Mouse (Mus musculus): ENCODE data around the gene Tbc1d22b. TPM values are rescaled to one million over a fixed set of nuclear protein-coding genes. Genes with fewer than 3 reads are reported as not detected.
A peak's percentile ranks its signal among the peaks of the same experiment; 100 is the strongest.

Gene Tbc1d22b
- polyA plus RNA-seq, 1 experiment from 2014 or later = 19.9 TPM

DNA sequence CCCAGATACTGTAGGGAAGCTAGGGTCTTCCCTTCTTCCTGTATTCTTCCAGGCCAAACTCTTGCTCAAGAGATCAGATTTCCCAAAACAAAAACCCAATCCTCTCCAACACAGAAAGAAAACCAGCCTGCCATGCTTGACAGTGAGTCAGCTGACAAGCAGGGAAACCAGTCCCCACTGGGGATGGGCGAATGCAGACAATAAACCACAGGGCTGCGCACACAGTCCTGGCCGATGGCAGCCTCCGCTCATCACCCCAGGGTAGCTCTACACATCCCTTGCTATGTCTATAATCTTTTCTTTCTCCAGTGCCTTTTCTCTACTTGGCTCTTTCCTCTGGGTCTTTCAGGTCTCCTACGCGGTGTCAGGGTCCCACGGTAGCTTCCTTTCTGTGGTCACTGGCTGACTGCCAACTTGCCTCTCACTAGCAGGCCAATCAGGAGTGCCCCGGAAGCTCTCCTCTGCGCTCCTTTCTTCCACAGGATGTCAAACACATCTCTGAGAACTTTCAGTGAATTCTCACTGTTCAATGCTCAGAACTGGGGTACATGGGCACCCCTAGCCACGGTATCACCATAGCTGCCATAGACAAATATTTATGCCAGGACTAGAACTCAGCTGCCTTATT, 17.7 kb upstream of the Tbc1d22b start:
- Histone ChIP-seq H3K4me2 (ENCODE audit: low read depth) (no peak overlapping the region), H3K4me1 (ENCODE audit: control insufficient read depth, insufficient read depth, low read length) (no peaks in the 10 kb centered on the region), H3K9me3 (ENCODE audit: control insufficient read depth, low read length) (no peaks in the 10 kb centered on the region), H3K27ac (ENCODE audit: low read depth, low read length) (no peak overlapping the region), H3K27me3 (ENCODE audit: control insufficient read depth, insufficient read depth, low read length) (no peaks in the 10 kb centered on the region), H3K9ac (ENCODE audit: low read length) (no peak overlapping the region), H3K4me3 (ENCODE audit: low read depth, low read length) (no peak overlapping the region), H3K36me3 (ENCODE audit: control insufficient read depth, insufficient read depth, low read length) (no peaks in the 10 kb centered on the region)
- no peak for ATAC-seq (ENCODE audit: insufficient read depth, low FRiP score, low TSS enrichment)
- WGBS = 86% methylated on average over 10 of the region's 10 CpGs
- no peak for DNase-seq (ENCODE audit: low spot score)

DNA sequence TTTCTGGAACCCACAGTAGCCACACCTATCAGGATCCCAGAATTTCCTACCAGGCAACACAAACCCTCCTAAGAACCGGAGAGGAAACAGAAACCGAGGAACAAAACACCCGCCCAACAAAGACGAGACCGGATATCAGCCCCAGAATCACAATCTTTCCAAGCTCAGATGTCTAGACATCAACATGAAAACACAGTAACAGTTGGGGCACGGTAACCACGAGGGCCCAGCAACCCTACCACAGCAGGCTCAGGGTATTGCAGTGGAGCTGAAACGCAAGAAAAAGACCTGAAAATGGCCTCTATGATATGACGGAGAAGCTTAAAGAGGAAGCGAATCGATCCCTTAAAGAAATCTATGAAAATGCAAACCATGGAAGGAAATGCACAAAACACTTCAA, 15.7 kb upstream of the Tbc1d22b start:
- ATAC-seq (ENCODE audit: insufficient read depth, low FRiP score, low TSS enrichment) (no peak), DNase-seq (ENCODE audit: low spot score) (no peak)
- Histone ChIP-seq H3K4me1 (ENCODE audit: control insufficient read depth, insufficient read depth, low read length) (no peaks in the 10 kb centered on the region), H3K36me3 (ENCODE audit: control insufficient read depth, insufficient read depth, low read length) (no peaks in the 10 kb centered on the region), H3K27ac (ENCODE audit: low read depth, low read length) (no peak overlapping the region), H3K4me2 (ENCODE audit: low read depth) (no peak overlapping the region), H3K9ac (ENCODE audit: low read length) (no peak overlapping the region), H3K27me3 (ENCODE audit: control insufficient read depth, insufficient read depth, low read length) (no peaks in the 10 kb centered on the region), H3K4me3 (ENCODE audit: low read depth, low read length) (no peak overlapping the region), H3K9me3 (ENCODE audit: control insufficient read depth, low read length) (no peaks in the 10 kb centered on the region)
- WGBS = 95% methylated on average over 11 of the region's 11 CpGs

DNA sequence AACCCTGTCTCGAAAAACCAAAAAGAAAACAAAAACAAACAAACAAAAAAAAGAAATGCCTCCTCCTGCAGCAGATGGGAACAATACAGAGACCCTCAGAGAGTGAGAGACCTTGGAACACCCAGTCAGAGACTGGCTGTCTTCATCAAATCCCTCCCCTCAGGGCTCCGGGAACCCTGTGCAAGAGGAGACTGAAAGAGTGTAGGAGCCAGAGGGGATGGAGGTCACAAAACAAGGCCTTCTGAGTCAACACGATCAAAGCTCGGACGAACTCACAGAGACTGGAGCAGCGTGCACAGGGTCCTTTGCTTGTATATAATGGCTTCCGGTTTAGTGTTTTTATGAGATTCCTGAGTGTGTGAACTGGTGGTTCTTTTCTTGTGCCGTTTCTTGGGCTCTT, 9.2 kb upstream of the Tbc1d22b start:
- H3K27ac ChIP-seq (ENCODE audit: low read depth, low read length) = no peak overlapping the region
- ATAC-seq (ENCODE audit: insufficient read depth, low FRiP score, low TSS enrichment) = no peak
- no peaks in the 10 kb centered on the region for H3K27me3 ChIP-seq (ENCODE audit: control insufficient read depth, insufficient read depth, low read length)
- H3K9me3 ChIP-seq (ENCODE audit: control insufficient read depth, low read length) = no peaks in the 10 kb centered on the region
- no peak overlapping the region for H3K4me2 ChIP-seq (ENCODE audit: low read depth)
- no peak overlapping the region for H3K9ac ChIP-seq (ENCODE audit: low read length)
- no peaks in the 10 kb centered on the region for H3K4me1 ChIP-seq (ENCODE audit: control insufficient read depth, insufficient read depth, low read length)
- H3K4me3 ChIP-seq (ENCODE audit: low read depth, low read length) = no peak overlapping the region
- WGBS = 80% methylated on average over 8 of the region's 8 CpGs
- no peak for DNase-seq (ENCODE audit: low spot score)
- no peaks in the 10 kb centered on the region for H3K36me3 ChIP-seq (ENCODE audit: control insufficient read depth, insufficient read depth, low read length)

DNA sequence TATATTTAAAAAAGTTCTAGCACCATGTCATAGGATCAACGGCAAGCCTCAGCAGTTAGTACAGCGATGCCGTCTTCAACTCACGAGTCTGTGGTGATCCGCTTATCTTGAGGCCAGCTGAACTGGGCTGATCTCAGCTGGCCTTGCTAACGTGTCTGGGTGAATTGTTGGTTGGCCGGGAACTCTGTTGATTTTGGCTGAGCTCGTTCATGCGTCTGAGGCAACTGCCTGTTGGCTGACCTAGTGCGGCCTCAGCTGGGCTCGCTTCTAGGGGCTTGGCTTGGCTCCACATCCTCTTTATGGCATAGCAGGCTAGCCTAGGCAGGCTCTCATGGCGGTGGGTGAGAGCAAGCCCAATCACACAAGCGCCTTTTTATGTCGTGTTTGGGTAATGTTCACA, 8.2 kb upstream of the Tbc1d22b start:
- no peak for ATAC-seq (ENCODE audit: insufficient read depth, low FRiP score, low TSS enrichment)
- Histone ChIP-seq H3K4me3 (ENCODE audit: low read depth, low read length) (no peak overlapping the region), H3K4me2 (ENCODE audit: low read depth) (no peak overlapping the region), H3K36me3 (ENCODE audit: control insufficient read depth, insufficient read depth, low read length) (no peaks in the 10 kb centered on the region), H3K27ac (ENCODE audit: low read depth, low read length) (no peak overlapping the region), H3K9me3 (ENCODE audit: control insufficient read depth, low read length) (no peaks in the 10 kb centered on the region), H3K9ac (ENCODE audit: low read length) (no peak overlapping the region), H3K4me1 (ENCODE audit: control insufficient read depth, insufficient read depth, low read length) (no peaks in the 10 kb centered on the region), H3K27me3 (ENCODE audit: control insufficient read depth, insufficient read depth, low read length) (no peaks in the 10 kb centered on the region)
- no peak for DNase-seq (ENCODE audit: low spot score)
- WGBS = 81% methylated on average over 14 of the region's 14 CpGs

DNA sequence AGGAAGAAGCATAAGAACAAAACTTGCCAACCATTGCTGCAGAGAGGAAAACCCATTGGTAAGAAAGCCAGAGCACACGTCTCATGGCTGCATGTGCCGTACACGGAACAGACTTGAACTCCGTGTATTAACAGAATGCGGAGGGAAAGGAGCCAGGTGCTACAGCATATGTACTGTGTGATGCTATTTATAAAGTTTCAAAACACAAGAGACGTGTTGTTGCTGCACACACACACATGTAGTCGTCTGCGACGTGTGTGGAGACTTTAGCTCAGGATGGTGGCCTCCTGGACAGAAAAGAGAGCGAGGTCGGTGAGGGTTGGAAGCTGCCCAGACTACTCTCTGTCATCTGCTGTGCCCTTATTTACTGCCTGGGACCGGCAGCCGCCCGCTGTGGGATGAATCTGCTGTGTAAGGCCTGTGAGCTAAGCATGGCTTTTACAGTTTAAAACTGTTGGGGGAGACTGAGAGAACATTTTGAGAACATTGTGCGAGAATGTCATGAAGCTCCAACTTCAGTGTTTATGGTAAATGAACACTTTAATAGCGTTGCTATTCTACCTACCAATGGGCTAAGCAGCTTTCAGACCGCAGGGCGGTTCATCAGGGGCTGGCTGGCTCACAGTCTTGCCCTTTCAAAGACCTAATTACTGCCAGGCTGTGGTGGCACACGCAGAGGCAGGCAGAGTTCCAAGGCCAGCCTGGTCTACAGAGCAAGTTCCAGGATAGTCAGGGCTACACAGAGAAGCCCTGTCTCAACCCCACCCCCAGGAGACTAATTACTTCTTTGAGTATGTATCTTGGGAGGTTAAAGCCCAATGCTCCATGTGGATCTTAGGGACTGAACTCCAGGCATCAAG, 6.5 kb upstream of the Tbc1d22b start:
- Histone ChIP-seq H3K4me2 (ENCODE audit: low read depth) (no peak overlapping the region), H3K36me3 (ENCODE audit: control insufficient read depth, insufficient read depth, low read length) (no peaks in the 10 kb centered on the region), H3K9me3 (ENCODE audit: control insufficient read depth, low read length) (no peaks in the 10 kb centered on the region), H3K9ac (ENCODE audit: low read length) (no peak overlapping the region), H3K4me3 (ENCODE audit: low read depth, low read length) (no peak overlapping the region), H3K27me3 (ENCODE audit: control insufficient read depth, insufficient read depth, low read length) (no peaks in the 10 kb centered on the region), H3K27ac (ENCODE audit: low read depth, low read length) (no peak overlapping the region), H3K4me1 (ENCODE audit: control insufficient read depth, insufficient read depth, low read length) (no peaks in the 10 kb centered on the region)
- ATAC-seq (ENCODE audit: insufficient read depth, low FRiP score, low TSS enrichment) (no peak), DNase-seq (ENCODE audit: low spot score) (no peak)
- 88% methylated on average over 19 of the region's 19 CpGs for WGBS

DNA sequence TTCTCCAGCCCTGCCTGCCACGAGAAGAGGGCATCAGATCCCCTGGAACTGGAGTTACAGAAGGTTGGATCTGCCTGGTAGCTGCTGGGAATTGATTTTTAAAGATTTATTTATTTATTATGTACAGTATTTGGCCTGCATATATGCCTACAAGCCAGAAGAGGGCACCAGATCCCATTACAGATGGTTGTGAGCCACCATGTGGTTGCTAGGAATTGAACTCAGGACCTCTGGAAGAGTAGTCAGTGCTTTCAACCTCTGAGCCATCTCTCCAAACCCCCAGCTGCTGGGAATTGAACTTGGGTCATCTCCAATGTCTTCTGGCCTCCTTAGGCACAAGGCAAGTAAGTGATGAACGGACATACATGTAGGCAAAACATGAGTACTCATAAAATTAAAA, 5.5 kb upstream of the Tbc1d22b start:
- no peaks in the 10 kb centered on the region for H3K36me3 ChIP-seq (ENCODE audit: control insufficient read depth, insufficient read depth, low read length)
- H3K27ac ChIP-seq (ENCODE audit: low read depth, low read length) = no peak overlapping the region
- H3K4me1 ChIP-seq (ENCODE audit: control insufficient read depth, insufficient read depth, low read length) = no peaks in the 10 kb centered on the region
- DNase-seq (ENCODE audit: low spot score) = no peak
- no peak for ATAC-seq (ENCODE audit: insufficient read depth, low FRiP score, low TSS enrichment)
- 71% methylated on average over 2 of the region's 2 CpGs for WGBS
- H3K9ac ChIP-seq (ENCODE audit: low read length) = no peak overlapping the region
- no peaks in the 10 kb centered on the region for H3K9me3 ChIP-seq (ENCODE audit: control insufficient read depth, low read length)
- no peak overlapping the region for H3K4me2 ChIP-seq (ENCODE audit: low read depth)
- H3K27me3 ChIP-seq (ENCODE audit: control insufficient read depth, insufficient read depth, low read length) = no peaks in the 10 kb centered on the region
- H3K4me3 ChIP-seq (ENCODE audit: low read depth, low read length) = no peak overlapping the region

DNA sequence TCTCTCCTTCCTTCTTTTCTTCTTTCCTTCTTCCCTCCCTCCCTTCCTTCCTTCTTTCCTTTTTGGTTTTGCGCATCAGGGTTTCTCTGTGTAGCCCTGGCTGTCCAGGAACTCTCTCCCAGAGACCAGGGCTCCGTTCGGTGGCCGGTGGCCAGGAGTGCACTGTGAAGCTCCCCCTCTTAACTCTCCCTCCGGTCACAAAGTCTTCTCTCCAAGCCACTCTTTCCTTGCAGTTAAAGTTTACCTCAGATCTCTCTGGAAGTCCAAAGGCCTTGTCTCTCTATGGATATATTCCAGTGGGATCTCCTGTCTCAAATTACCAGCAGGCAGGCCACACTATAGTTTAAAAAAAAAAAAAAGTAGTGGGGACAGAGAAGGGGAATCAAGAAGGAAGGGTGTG, 4.3 kb upstream of the Tbc1d22b start:
- ATAC-seq (ENCODE audit: insufficient read depth, low FRiP score, low TSS enrichment) = no peak
- Histone ChIP-seq H3K9ac (ENCODE audit: low read length) (no peak overlapping the region), H3K4me3 (ENCODE audit: low read depth, low read length) (no peak overlapping the region), H3K27ac (ENCODE audit: low read depth, low read length) (no peak overlapping the region), H3K27me3 (ENCODE audit: control insufficient read depth, insufficient read depth, low read length) (no peaks in the 10 kb centered on the region), H3K4me1 (ENCODE audit: control insufficient read depth, insufficient read depth, low read length) (peaks cover 3% of the 10 kb centered on the region), H3K36me3 (ENCODE audit: control insufficient read depth, insufficient read depth, low read length) (no peaks in the 10 kb centered on the region), H3K9me3 (ENCODE audit: control insufficient read depth, low read length) (no peaks in the 10 kb centered on the region), H3K4me2 (ENCODE audit: low read depth) (no peak overlapping the region)
- no peak for DNase-seq (ENCODE audit: low spot score)
- whole genome bisulfite sequencing = 97% methylated on average over 5 of the region's 5 CpGs

DNA sequence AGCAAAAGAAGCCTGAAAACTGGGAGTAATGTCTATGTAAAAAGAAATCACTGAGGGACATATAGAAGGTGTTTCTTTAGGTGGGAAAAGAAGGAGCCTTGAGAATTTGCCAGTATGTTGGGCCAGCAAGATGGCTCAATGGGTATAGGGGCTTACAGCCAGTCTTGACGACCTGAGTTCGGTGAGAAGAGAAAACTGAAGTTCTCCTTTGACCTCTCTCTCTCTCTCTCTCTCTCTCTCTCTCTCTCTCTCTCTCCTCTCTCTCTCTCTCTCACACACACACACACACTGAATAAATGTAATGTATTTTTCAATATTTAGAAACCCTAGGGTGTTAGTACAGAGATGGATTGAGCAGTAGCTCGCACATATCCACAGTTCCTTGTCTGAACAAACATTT, 1.1 kb upstream of the Tbc1d22b start:
- Histone ChIP-seq H3K27me3 (ENCODE audit: control insufficient read depth, insufficient read depth, low read length) (no peaks in the 10 kb centered on the region), H3K4me2 (ENCODE audit: low read depth) (no peak overlapping the region), H3K9ac (ENCODE audit: low read length) (no peak overlapping the region), H3K36me3 (ENCODE audit: control insufficient read depth, insufficient read depth, low read length) (no peaks in the 10 kb centered on the region), H3K4me3 (ENCODE audit: low read depth, low read length) (no peak overlapping the region), H3K27ac (ENCODE audit: low read depth, low read length) (no peak overlapping the region), H3K9me3 (ENCODE audit: control insufficient read depth, low read length) (no peaks in the 10 kb centered on the region), H3K4me1 (ENCODE audit: control insufficient read depth, insufficient read depth, low read length) (peaks cover 13% of the 10 kb centered on the region)
- DNase-seq (ENCODE audit: low spot score) (no peak), ATAC-seq (ENCODE audit: insufficient read depth, low FRiP score, low TSS enrichment) (no peak)
- 70% methylated on average over 3 of the region's 3 CpGs for WGBS

DNA sequence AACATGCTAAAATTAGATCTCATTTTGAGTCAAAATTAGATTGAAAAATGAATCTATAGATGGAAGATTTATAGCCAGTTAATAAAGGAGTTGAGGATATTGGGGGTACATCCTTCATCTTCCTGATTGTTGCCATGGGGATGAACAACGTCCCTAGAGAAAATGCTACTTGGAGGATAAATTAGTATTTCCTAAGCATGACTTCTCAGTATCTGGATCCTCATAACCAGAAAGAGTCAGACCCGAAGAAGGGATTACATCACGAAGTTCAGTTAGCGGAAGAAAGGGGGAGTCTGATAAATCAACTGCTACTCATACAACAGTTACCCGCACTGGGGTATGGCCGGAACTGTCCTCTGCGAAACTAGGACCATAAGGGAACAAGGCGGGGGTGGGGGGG, 591 bp upstream of the Tbc1d22b start:
- 59% methylated on average over 8 of the region's 8 CpGs for WGBS
- Histone ChIP-seq H3K9ac (ENCODE audit: low read length) (no peak overlapping the region), H3K9me3 (ENCODE audit: control insufficient read depth, low read length) (no peaks in the 10 kb centered on the region), H3K36me3 (ENCODE audit: control insufficient read depth, insufficient read depth, low read length) (no peaks in the 10 kb centered on the region), H3K27ac (ENCODE audit: low read depth, low read length) (no peak overlapping the region), H3K4me3 (ENCODE audit: low read depth, low read length) (no peak overlapping the region), H3K4me1 (ENCODE audit: control insufficient read depth, insufficient read depth, low read length) (peaks cover 13% of the 10 kb centered on the region), H3K27me3 (ENCODE audit: control insufficient read depth, insufficient read depth, low read length) (no peaks in the 10 kb centered on the region), H3K4me2 (ENCODE audit: low read depth) (no peak overlapping the region; the same call in 1 of the 2 replicates)
- ATAC-seq (ENCODE audit: insufficient read depth, low FRiP score, low TSS enrichment) (0 out of 2 replicates have a peak, but pooled peaks have one; percentile 13), DNase-seq (ENCODE audit: low spot score) (no peak)
